Mouse (Mus musculus) liver, adult 2 months (tissue): ENCODE data around the gene Fat3. TPM values are rescaled to one million over a fixed set of nuclear protein-coding genes. Genes with fewer than 3 reads are reported as not detected.

Experiments
- DNase-seq: peaks from one replicate; pipeline ENCODE4 v3.0.0-alpha.2; 2011; ENCODE audit warnings: low read depth, low spot score; ENCODE audit errors: extremely low read depth
- H3K27ac ChIP-seq: fragments of 200-500 bp; replicated peaks from 2 replicates; pipeline ENCODE4 v1.5.1; 2012; ENCODE audit warnings: low read depth, mild to moderate bottlenecking, control low read depth, inconsistent platforms, low read length; ENCODE audit not compliant: insufficient read depth
- H3K27me3 ChIP-seq: fragments of 200-500 bp; 2 replicates; pipeline ENCODE4 v1.6.1; 2012; ENCODE audit warnings: mild to moderate bottlenecking, moderate library complexity, low read length, inconsistent platforms; ENCODE audit not compliant: control insufficient read depth, insufficient read depth
- H3K36me3 ChIP-seq: fragments of 200-500 bp; 2 replicates; pipeline ENCODE4 v1.6.1; 2012; ENCODE audit warnings: low read length, inconsistent platforms; ENCODE audit not compliant: control insufficient read depth, insufficient read depth
- H3K4me1 ChIP-seq: fragments of 200-500 bp; 2 replicates; pipeline ENCODE4 v1.6.1; 2011; ENCODE audit warnings: low read length; ENCODE audit not compliant: control insufficient read depth, insufficient read depth
- H3K4me3 ChIP-seq: fragments of 200-500 bp; 2 replicates; pipeline ENCODE4 v1.5.1; 2011; ENCODE audit warnings: low read depth, mild to moderate bottlenecking, control low read depth, low read length, moderate library complexity; ENCODE audit not compliant: insufficient read depth
- H3K79me2 ChIP-seq: fragments of 200-500 bp; 2 replicates; pipeline ENCODE4 v1.6.1; 2012; ENCODE audit warnings: inconsistent platforms, mild to moderate bottlenecking, low read length, moderate library complexity; ENCODE audit not compliant: control insufficient read depth, insufficient read depth
- H3K9ac ChIP-seq: fragments of 200-500 bp; 2 replicates; pipeline ENCODE4 v1.6.1; 2012; ENCODE audit warnings: low read depth, mild to moderate bottlenecking, control low read depth, inconsistent platforms, low read length
- CTCF ChIP-seq: fragments of 200-500 bp; IDR thresholded peaks from 2 replicates; pipeline ENCODE4 v1.5.1; 2011; ENCODE audit warnings: low read depth, low read length, control low read depth
- POLR2A ChIP-seq: fragments of 200-500 bp; IDR thresholded peaks from 2 replicates; pipeline ENCODE4 v1.6.1; 2011; ENCODE audit warnings: low read length, control low read depth; ENCODE audit not compliant: insufficient read depth; ENCODE audit errors: extremely low read depth
- WGBS: fragments of 180-500 bp; shearing (Covaris S2); methylation state at CpG from one replicate; pipeline ENCODE4 v1.1.7; 2018; 5-methylcytosine and 5-hydroxymethylcytosine counted together
- polyA plus RNA-seq: library from polyadenylated mRNA; depleted of rRNA; stranded (reverse); fragments of >200 nt; gene quantifications from 2 replicates; pipeline ENCODE4 v1.2.3, GENCODE M21; 2012
- total RNA-seq: library from RNA; depleted of rRNA; stranded (reverse); fragments of >200 nt; gene quantifications from 2 replicates; pipeline ENCODE4 v1.2.3, GENCODE M21; 2014

Fat3 gene
- total and polyA plus RNA-seq, 2 experiments = 0.09 TPM; not detected in 1

DNA sequence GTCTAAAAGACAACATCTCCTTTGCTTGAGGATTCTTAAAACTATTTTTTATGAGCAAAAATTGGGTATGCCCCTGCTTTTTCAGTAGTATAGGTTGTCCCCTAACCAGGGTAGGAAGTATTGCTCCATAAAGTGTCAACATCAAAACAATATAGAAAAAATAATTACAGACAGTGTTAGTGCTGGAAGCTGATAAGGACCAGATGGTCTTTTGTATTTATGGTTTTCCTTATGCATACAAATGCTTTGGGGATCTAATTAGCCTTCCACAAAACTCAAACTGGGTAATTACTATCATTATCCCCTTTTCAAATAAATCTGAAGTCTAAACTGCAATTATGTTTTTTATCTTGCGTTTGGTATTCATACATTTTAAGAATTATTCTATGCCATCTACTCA lies 368.5 kb downstream of the Fat3 start:
- WGBS = 76% methylated on average over 1 of the region's 1 CpGs
- H3K27ac ChIP-seq = no peak overlapping the region
- H3K4me1 ChIP-seq = no peaks in the 10 kb centered on the region
- H3K79me2 ChIP-seq = no peaks in the 10 kb centered on the region
- no peaks in the 10 kb centered on the region for H3K36me3 ChIP-seq
- H3K4me3 ChIP-seq = no peak overlapping the region
- H3K27me3 ChIP-seq = no peaks in the 10 kb centered on the region
- H3K9ac ChIP-seq = no peak overlapping the region
- no peak for DNase-seq
- TF ChIP-seq POLR2A (no peak), CTCF (no peak)

DNA sequence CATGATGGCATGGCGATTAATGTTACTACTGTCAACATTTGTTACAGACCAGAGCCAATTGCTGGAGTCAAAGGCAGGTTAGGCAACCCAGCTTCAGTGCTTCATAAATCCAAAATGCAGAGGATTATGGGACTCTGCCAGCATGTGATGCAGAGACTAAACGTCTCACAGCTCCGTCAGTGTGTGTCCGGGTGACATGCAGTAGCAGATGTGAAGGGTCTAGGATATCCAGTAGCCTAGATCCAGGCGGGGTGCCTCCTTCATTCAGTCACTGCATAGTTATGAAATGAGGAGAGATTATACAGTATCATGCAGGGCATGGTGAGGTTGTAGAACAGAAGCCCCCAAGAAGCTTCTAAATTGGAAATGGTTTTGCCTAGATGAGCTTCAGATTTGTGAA lies 379.3 kb downstream of the Fat3 start:
- Histone ChIP-seq H3K27me3 (no peaks in the 10 kb centered on the region), H3K4me3 (no peak overlapping the region), H3K27ac (no peak overlapping the region), H3K36me3 (no peaks in the 10 kb centered on the region), H3K4me1 (no peaks in the 10 kb centered on the region; the same call in 1 of the 2 replicates), H3K9ac (no peak overlapping the region), H3K79me2 (no peaks in the 10 kb centered on the region)
- TF ChIP-seq POLR2A (no peak), CTCF (no peak)
- DNase-seq = no peak
- 87% methylated on average over 5 of the region's 5 CpGs for WGBS

DNA sequence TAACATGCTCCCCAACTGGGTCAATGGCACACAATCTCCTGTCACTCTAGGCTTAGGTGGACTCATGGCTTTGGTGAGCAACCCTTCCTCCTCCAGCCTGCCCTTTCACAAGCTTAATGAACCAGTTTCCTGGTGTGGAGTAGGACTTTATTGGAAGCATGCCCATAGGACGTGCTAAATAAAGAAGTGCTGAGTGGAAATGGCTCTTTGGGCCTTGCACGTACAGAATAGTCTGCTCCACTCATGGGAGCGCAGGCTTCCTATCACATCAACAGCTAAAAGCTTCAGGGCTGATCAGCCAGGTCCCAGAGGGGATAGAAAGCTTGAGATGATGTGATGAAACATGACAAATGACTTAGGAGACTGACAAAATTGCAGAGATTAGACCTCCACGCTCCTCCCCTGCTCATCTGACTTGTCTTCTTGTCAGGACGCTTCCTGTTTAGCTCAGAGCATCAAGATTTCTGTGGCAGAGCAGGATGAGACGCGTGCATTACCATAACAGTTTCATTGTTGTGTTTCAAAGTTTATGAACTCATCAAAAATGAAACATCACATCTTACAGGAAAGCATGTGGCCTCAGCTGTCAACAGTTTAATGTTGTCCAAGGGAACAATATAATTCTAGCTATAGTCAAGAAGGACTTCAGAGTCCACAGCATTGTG lies 386.1 kb downstream of the Fat3 start:
- Histone ChIP-seq H3K27me3 (no peaks in the 10 kb centered on the region), H3K36me3 (no peaks in the 10 kb centered on the region), H3K4me3 (no peak overlapping the region), H3K79me2 (no peaks in the 10 kb centered on the region), H3K4me1 (no peaks in the 10 kb centered on the region; the same call in 1 of the 2 replicates), H3K27ac (peak overlapping the region; percentile 29), H3K9ac (no peak overlapping the region)
- peak; percentile 20 for DNase-seq
- WGBS = 69% methylated on average over 7 of the region's 7 CpGs
- TF ChIP-seq CTCF = no peak
- no peak for TF ChIP-seq POLR2A

DNA sequence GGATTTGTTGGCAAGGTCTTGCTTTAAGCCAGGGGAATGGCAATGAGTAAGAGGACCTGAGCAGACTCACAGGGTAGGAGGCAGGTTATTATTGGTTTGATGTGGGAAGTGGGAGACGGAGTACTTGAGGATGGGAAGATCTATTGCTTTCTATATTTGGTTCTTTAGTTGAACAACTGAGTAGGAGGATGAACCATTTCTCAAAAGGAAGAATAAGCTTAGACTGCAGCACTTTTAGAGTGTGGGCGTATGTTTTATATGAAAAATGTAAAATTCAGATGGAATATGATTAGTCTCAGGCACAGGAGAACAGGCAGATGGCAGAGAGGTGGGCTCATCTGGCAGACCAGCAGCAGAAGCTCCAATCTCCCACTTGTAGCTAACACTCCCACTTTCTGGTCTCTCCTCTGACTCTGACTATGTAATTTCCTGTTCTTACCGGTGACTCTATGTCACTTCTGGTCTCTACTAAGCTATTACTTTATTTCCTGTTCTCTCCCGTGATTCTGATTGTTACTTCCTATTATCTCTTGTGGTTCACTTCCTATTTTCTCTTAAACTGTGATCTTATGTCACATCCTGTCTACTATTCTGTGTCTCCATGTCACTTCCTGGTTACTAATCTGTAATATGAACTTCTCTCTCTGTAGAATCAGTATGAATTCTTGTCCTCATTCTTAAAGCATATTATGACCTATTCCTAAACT lies 387.0 kb downstream of the Fat3 start:
- no peak for TF ChIP-seq POLR2A
- Histone ChIP-seq H3K27me3 (no peaks in the 10 kb centered on the region), H3K9ac (no peak overlapping the region), H3K4me3 (no peak overlapping the region), H3K79me2 (no peaks in the 10 kb centered on the region), H3K4me1 (no peaks in the 10 kb centered on the region; the same call in 1 of the 2 replicates), H3K27ac (peak overlapping the region; percentile 69), H3K36me3 (no peaks in the 10 kb centered on the region)
- DNase-seq = peak; percentile 24
- WGBS = 67% methylated on average over 4 of the region's 4 CpGs

DNA sequence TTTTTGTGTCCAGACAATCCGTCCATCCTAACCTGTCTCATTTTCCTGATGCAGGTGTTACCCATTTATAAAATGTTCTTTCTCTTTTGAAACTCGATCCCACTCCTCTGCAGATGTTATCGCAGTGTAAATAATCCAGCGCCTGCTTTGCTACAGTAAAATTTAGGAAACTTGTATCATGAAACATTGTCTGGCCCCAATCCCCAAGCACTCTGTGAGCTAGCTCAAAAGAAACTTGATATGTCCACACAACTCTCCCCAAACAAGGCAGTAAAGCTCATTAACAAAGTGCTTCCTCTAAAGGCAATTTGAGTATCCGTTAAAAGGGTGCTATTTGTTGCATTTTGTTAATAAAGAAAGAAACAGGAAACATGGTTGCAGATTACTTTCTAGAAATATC lies 393.2 kb downstream of the Fat3 start:
- Histone ChIP-seq H3K4me1 (no peaks in the 10 kb centered on the region), H3K79me2 (no peaks in the 10 kb centered on the region), H3K4me3 (no peak overlapping the region), H3K27me3 (no peaks in the 10 kb centered on the region), H3K36me3 (no peaks in the 10 kb centered on the region), H3K27ac (no peak overlapping the region), H3K9ac (no peak overlapping the region)
- no peak for DNase-seq
- 52% methylated on average over 5 of the region's 5 CpGs for WGBS
- TF ChIP-seq CTCF (no peak), POLR2A (no peak)

DNA sequence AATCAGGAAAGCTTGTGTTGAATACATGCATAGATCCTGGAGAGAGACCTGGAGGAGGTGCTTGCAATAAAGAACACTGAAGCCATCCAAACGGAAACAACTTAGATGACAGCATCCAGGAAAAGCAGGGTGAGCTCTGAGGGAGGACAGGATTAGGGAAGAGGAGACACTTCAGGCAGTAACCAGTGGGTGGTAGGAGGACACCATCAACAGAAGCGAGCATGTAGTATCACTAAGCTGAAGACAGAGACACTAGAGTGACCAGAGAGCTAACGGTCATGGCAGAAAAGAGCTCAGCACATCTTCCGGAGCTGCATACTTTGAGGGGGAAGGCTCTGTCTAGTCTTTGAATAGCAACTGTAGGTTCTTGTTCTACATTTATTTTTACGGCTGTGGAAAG lies 393.7 kb downstream of the Fat3 start:
- TF ChIP-seq POLR2A (no peak), CTCF (no peak)
- no peak overlapping the region for H3K9ac ChIP-seq
- H3K27me3 ChIP-seq = no peaks in the 10 kb centered on the region
- H3K4me3 ChIP-seq = no peak overlapping the region
- H3K79me2 ChIP-seq = no peaks in the 10 kb centered on the region
- 61% methylated on average over 5 of the region's 5 CpGs for WGBS
- DNase-seq = no peak
- no peak overlapping the region for H3K27ac ChIP-seq
- H3K36me3 ChIP-seq = no peaks in the 10 kb centered on the region
- H3K4me1 ChIP-seq = no peaks in the 10 kb centered on the region
